Mouse (Mus musculus) G1E (cell line): ENCODE measurements around the gene Cnbd2.

ENCODE experiments used
- CTCF ChIP-seq: IDR thresholded peaks from 2 replicates; pipeline ENCODE4 v1.5.1; 2012; ENCODE audit warnings: low read depth, low read length, inconsistent platforms, mixed read lengths
- GATA1 ChIP-seq: IDR thresholded peaks from 2 replicates; pipeline ENCODE4 v1.6.1; 2012; ENCODE audit warnings: borderline replicate concordance, low read length, inconsistent platforms, mixed read lengths
- GATA2 ChIP-seq: IDR thresholded peaks from 2 replicates; pipeline ENCODE4 v1.6.1; 2012; ENCODE audit warnings: low read depth, low read length, inconsistent platforms, borderline replicate concordance
- POLR2AphosphoS5 ChIP-seq: IDR thresholded peaks from 2 replicates; pipeline ENCODE4 v1.6.1; 2012; ENCODE audit warnings: low read depth, low read length, inconsistent platforms; ENCODE audit not compliant: insufficient replicate concordance
- TAL1 ChIP-seq: conservative IDR thresholded peaks from 2 replicates; pipeline ENCODE4 v1.6.1; 2012; ENCODE audit warnings: low read depth, low read length, inconsistent platforms, mixed read lengths

DNA sequence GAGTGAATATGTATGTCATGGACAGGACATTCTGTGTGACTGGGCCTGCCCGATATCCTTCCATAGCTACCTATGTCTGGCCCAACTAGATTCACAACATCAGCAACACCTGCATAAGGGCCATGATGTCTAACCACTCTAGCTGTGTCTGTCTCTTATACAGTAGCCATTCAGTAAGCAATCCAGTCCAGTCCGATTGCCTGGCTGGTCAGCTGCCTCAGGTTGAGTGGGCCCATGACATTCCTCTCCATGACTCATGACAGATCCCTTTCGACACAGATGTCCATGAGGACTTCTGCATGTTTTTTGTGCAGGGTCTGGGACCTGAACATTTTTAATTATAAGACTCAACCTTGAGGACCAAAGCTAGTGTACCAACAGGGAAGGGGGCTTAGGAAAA, 89.9 kb downstream of the Cnbd2 start:
- TF ChIP-seq CTCF (no peak), TAL1 (no peak), GATA2 (no peak), GATA1 (no peak), POLR2AphosphoS5 (no peak)
